Mouse (Mus musculus) hematopoietic stem cell, adult 5-6 weeks (primary cell): Measurements from ENCODE around the gene Aanat. TPM values are rescaled to one million over a fixed set of nuclear protein-coding genes. Genes with fewer than 3 reads are reported as not detected.

Experiments
- ATAC-seq, 2 experiments: fragments of 125-278 bp in 1 of 2; replicated peaks in 1 of 2; 2 replicates each; pipeline ENCODE4 v1.8.0; 2016 to 2017; ENCODE audit warnings: inconsistent platforms in 2 of 2, mild to moderate bottlenecking in 2 of 2, moderate number of reproducible peaks in 2 of 2, low read depth in 1 of 2, moderate TSS enrichment in 1 of 2; ENCODE audit not compliant: low FRiP score in 2 of 2, poor library complexity in 2 of 2, severe bottlenecking in 2 of 2, insufficient read depth in 1 of 2, low TSS enrichment in 1 of 2
- total RNA-seq: library from RNA; stranded (forward); fragments of 172-1452, 232-1000 nt; gene quantifications from 2 replicates; pipeline ENCODE4 v1.2.3, GENCODE M21; 2017

Aanat gene
- total RNA-seq, 1 experiment from 2014 or later = not detected

DNA sequence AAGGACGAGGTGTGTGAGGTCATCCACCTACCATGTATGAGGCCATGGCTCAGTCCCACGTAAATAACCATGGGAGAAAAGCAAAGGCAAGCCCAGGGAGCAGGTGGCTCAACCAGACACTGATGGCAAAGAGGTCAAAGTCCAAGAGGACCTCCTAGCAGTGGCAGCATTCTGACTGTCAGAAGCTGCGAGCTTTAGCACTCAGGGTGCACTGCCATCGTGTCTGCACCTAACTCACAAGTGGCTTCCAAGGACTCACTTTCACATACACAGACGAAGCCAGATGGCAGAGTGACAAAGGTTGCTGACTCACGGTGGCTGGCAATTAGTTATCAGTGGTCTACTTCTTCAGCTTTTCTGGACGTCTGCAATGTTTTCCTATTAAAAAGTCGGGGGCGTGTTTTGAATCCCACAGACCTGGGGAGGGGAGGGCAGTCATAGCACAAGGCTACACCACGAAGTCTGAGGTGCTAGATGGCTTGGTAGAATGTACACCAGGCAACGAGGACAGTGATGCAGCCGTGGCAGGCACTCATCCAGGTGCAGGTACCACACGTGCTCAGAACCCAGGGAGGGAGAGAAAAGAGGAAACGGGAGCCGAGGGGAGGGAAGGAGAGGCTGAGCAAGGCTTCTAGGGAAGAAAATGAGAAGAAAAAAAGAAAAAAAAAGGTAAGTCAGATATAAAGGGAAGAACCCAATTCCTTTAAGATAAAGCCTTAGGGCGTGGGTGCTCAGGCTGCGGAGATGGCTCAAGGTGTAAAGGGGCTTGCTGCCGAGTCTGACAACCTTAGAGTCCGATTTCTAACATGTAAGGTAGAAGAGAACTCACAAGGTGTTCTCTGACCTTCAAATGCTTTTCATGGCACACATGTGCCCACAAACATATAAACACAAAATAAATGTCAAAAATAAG is 14.2 kb upstream of the Aanat start:
- peak; percentile 53 to 56; a peak in 3 of 4 replicates for ATAC-seq

GRCm38 (mm10) chr11:116572756-116573543 is 13.3 kb upstream of the Aanat start:
- no peak for ATAC-seq

GRCm38 (mm10) chr11:116574486-116574885 is 11.7 kb upstream of the Aanat start:
- no peak for ATAC-seq

DNA sequence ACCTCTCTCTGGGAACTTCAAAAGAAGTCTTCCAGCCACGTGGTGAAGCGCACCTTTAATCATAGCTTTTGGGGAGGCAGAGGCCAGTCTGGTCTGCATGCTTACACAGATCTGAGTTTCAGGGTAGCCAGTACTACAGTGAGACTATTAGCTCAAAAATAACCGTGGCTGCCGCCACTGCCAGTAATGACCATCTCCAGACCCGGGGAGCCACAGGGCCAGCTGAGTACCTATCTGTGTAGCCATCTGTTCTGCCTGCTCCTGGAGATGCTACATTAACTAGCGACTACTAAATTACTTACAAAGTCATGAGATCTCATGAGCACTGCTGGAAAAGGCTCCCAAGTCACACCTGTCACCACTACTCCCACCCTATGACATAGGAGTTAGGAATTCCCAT is 11.2 kb upstream of the Aanat start:
- no peak for ATAC-seq

- no peak for ATAC-seq
Measured at GRCm38 (mm10) chr11:116575396-116575795, 10.8 kb upstream of the Aanat start.

- ATAC-seq = no peak
Measured at GRCm38 (mm10) chr11:116579280-116579679, 7.0 kb upstream of the Aanat start.

DNA sequence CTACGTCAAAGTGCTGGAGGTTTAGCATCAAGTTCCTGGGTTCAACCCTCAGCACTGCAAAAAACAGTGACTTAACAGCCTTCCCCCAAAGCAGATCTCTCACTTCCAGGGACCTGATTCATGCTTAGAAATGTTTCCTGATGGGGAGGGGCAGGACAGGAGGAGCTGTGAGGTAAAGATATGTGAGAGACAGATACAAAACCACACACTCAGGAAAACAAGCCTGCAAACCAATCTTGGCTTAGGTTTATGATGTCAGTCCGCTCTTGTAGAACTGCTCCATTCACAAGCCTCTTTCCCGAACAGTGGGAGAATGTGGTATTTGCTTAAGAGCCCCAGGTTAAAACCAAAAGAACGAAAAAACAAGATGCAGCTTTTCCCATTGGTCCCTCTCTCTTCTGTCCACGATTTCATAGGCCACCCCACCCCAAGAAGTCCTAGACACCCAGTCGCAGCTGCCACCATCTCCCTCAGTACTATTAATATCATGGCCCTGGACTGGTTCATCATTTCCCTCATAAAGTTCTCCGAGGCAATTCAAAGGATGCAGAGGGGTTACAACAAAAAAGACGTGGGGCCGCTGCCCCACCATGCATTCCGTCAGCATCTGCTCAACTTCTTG is 6.1 kb upstream of the Aanat start:
- no peak for ATAC-seq

DNA sequence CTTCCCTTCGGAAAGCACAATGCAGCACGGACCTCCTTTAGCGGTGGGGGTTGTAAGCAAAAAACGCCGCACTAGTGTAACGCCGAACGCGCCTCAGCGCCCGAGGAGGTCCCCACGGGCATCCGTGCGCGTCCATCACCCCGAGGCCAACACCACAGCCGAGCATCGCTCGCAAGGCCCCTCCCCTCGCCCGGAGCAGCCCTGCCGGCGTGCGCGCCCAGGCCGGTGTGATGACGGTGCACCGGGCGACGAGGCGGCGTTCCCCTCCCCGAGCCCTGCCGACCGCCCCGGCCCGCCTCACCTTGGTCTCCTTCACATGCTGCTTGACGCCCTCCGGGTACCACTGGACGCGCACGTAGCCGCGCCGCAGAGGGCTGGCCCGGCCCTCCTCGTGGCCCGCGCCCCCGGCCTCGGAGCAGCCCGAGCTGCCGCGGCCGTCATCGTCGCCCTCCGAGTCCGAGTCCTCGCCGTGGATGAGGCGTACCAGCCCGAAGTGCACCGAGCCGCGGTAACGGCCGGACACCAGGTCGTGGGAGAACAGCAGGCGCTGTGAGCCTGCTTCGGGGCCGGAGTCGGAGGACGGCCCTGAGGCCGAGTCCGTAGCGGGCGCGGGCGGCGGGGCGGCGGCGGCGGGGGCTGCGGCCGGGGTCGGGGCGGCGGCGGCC is 5.4 kb upstream of the Aanat start:
- ATAC-seq = peak in 1 of 2 experiments; percentile 47; a peak in 2 of 4 replicates

DNA sequence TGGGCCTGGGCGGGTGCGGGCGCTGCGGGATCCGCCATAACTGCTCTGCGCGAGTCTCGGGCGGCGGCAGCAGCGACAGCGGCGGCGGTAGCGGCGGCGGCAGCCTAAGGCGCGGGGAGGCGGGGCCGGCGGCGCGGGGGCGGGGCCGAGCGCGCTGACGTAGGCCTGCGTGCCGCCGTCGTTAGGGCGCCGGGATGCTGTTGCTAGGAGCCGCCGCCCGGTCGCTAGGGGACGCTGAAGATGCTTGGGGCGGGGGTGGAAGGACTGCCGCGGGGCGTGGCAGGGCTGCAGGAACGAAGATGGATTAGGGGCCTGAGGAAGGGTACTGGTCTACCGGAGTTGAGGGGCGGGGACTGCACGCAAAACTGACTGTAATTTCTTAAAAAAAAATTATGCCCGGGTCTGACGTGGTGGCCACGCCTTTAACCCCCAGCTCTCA is 4.8 kb upstream of the Aanat start, which contains the start of gene Ube2o:
TSS of gene Ube2o (minus strand) at position 72 of the 439 bp plus-strand sequence.
- ATAC-seq = peak; percentile 80 to 88

DNA sequence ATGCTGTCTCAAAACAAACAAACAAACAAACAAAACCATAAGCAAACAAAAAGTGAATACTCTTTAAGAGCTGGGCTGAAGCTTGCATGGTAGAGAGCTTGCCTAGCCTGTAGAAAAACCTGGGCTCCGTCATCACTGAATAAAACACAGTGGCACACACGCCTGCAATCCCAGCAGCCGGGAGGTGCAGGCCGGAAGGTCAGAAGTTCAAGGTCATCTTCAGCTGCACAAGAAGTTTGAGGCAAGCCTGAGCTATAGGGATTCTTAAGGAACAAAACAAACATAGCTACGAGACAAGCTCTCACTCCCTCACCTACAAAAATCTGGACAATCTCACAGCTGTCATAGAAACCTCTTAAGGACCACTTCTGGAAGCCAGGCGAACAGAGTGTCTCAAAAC is 550 bp upstream of the Aanat start:
- ATAC-seq = no peak

- peak; percentile 85 to 94 for ATAC-seq
Measured at GRCm38 (mm10) chr11:116586801-116587631, 784 bp downstream of the Aanat start.

DNA sequence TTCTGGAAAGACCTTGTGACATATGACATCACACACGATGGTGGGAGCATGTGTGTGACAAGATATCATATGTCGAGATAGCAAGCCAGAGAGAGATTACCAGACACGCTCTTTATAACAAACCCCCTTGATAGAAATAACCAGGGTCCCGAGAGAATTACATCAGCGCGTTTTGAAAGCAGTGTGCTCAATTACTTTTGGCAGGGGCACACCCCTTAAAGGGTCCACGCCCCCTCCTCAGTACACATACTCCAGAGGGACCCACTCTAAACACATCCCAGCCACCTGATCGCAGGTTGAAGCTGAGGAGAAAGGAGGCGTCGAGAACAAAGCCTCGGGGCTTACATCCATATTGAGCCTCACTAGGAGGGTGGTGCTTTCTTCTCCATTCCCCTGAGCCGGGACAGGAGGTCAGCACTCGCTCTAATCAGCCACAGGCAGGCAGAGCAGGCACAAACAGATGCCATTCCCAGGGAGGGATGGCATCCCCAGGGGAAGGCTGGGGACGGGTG is 2.8 kb downstream of the Aanat start:
- ATAC-seq = no peak

- no peak for ATAC-seq
Measured at GRCm38 (mm10) chr11:116589574-116589973, 3.3 kb downstream of the Aanat start.

- ATAC-seq = no peak
Measured at GRCm38 (mm10) chr11:116591621-116592020, 5.4 kb downstream of the Aanat start.

DNA sequence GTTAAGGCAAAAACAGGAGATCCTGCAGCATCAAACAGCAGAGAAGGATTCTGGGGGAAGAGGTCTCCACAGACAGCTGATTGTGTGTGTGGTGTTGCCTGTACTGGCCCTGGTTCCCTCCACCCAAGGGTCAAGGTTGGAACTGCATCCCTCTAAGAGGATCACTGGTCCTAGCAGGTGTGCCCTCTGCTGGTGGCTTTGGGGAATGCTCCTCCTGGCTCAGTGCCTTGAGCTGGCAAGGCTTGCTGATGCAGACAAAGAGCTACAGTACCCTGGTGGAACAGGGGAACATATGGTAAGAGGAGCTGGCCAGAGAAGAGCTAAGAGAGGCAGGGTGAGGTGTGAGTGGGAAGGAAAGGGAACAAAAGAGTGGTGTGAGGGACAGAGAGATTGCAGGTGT is 6.2 kb downstream of the Aanat start:
- peak; percentile 89 for ATAC-seq

GRCm38 (mm10) chr11:116593345-116593744 is 7.1 kb downstream of the Aanat start:
- ATAC-seq = no peak
